Mouse (Mus musculus) liver, postnatal 0 days (tissue): ENCODE results near the gene Slc4a3.

Experiments
- CTCF ChIP-seq: sonication (generic); IDR thresholded peaks from 2 replicates; pipeline ENCODE4 v1.5.1; 2016; ENCODE audit warnings: antibody characterized with exemption, low read depth
- EP300 ChIP-seq: IDR thresholded peaks from 2 replicates; pipeline ENCODE4 v1.6.1; 2016; ENCODE audit warnings: antibody characterized with exemption, low read depth, mild to moderate bottlenecking

DNA sequence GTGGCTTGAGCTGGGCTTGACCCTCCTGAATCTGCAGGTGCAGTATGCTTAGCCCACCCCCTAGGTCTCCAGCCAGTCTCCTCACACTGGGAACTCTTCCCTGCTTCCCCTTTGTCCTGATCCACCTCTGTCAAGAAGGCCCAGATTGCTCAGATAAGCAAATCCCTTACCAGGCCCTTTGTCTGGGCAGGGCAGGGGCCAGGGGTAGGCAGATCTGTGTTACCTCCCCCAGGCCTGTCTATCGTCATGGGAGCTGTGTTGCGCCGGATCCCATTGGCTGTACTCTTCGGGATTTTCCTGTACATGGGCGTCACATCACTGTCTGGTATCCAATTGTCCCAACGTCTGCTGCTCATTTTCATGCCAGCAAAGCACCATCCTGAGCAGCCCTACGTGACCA lies 11.0 kb downstream of the Slc4a3 start:
- TF ChIP-seq CTCF (no peak), EP300 (no peak)
